Mouse (Mus musculus): Measurements from ENCODE around the gene Hist1h4i. TPM values are rescaled to one million over a fixed set of nuclear protein-coding genes. Genes with fewer than 3 reads are reported as not detected.
"Not testable (repeated sequence)": the region's sequence is repeated elsewhere in the genome, so short reads cannot be mapped to it uniquely, and the experiment has no call there.

Hist1h4i gene
- polyA plus RNA-seq (2016; fragmentation: Nextera tagmentation; extraction: Ambion mirVana): 44.1 and 49.4 TPM in 2 replicates

- H3K4me2 ChIP-seq: peak within 1 kb of the TSS; percentile 75
- peak within 1 kb of the TSS; percentile 60 for H3K4me3 ChIP-seq
- not testable (repeated sequence) for H3K9me3 ChIP-seq (replicated peaks); H3K27me3 ChIP-seq (replicated peaks); H3K36me3 ChIP-seq
- ATAC-seq: peak; percentile 53
- WGBS (ENCODE audit: insufficient replicate concordance): under 1% methylated on average over 22 of the region's 27 CpGs
- peaks cover 67% of the 10 kb centered on the region for H3K4me1 ChIP-seq
- H3K9ac ChIP-seq: peak within 1 kb of the TSS; percentile 89
- H3K27ac ChIP-seq: peak within 1 kb of the TSS; percentile 98
These were observed at the start of gene Hist1h4i for GRCm38 (mm10) chr13:22041142-22041536. Gene Hist1h4i (minus strand): TSS chr13:22041362.

DNA sequence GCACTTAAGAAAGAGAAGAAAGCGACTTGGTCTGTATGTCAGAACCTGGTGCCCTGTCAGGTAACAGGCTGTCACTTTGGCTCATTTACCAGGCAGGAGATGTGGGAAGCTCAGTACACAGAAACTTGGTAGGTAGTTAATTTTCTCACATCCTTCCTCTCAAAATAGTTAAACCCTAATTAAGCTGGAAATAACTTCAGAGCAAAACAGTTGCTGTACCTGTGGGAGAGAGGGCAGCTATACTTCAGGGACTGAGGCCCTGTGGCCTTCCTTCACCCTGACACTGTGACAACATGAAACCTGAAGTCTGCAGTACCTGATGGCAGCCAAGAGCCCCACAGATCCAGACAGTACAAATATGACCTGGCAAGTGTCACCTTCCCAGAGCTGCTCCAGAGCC lies 43.0 kb upstream of the Hist1h4i start, which contains the start of gene Vmn1r188:
Gene Vmn1r188, plus strand, starts transcription at position 301 of the 400 bp plus-strand sequence.
- H3K9me3 ChIP-seq (replicated peaks); H3K4me1 ChIP-seq; ATAC-seq; H3K9ac ChIP-seq; H3K27me3 ChIP-seq (replicated peaks); H3K36me3 ChIP-seq; H3K4me2 ChIP-seq; H3K27ac ChIP-seq; H3K4me3 ChIP-seq: not testable (repeated sequence)
- WGBS (ENCODE audit: insufficient replicate concordance): 77% methylated on average over 1 of the region's 1 CpGs

- ATAC-seq: no peak
- H3K9me3 ChIP-seq (replicated peaks): no peaks in the 10 kb centered on the region
- H3K9ac ChIP-seq: no peak overlapping the region
- no peaks in the 10 kb centered on the region for H3K36me3 ChIP-seq
- WGBS (ENCODE audit: insufficient replicate concordance): 53% methylated on average over 1 of the region's 1 CpGs
- no peaks in the 10 kb centered on the region for H3K27me3 ChIP-seq (replicated peaks)
- no peak overlapping the region for H3K4me3 ChIP-seq
- no peak overlapping the region for H3K27ac ChIP-seq
- H3K4me2 ChIP-seq: no peak overlapping the region
- H3K4me1 ChIP-seq: no peaks in the 10 kb centered on the region
These were observed 22.3 kb upstream of the Hist1h4i start for GRCm38 (mm10) chr13:22063468-22063867.

DNA sequence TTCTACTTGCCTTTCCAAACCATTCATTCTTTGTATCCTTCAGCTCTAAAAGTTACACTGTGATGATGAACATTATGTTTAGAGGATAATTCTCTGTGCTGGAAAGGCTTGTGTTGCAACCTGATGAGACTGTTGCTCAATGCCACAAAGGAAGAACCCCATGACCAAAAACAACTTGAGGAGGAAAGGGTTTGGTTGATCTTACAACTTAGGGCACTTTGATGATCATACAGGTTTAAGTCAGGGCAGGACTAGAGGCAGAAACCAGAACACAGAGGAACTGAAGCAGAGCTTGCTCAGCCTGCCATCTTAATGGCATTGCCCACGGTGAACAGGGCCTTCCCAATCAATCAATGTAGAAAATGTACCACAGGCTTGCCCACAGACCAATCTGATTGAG lies 20.3 kb upstream of the Hist1h4i start:
- Histone ChIP-seq H3K4me1 (no peaks in the 10 kb centered on the region), H3K27me3 (replicated peaks) (no peaks in the 10 kb centered on the region), H3K4me3 (no peak overlapping the region), H3K9ac (no peak overlapping the region), H3K9me3 (replicated peaks) (no peaks in the 10 kb centered on the region), H3K4me2 (no peak overlapping the region), H3K27ac (no peak overlapping the region), H3K36me3 (no peaks in the 10 kb centered on the region)
- WGBS (ENCODE audit: insufficient replicate concordance): 28% methylated on average over 1 of the region's 1 CpGs
- ATAC-seq: no peak

DNA sequence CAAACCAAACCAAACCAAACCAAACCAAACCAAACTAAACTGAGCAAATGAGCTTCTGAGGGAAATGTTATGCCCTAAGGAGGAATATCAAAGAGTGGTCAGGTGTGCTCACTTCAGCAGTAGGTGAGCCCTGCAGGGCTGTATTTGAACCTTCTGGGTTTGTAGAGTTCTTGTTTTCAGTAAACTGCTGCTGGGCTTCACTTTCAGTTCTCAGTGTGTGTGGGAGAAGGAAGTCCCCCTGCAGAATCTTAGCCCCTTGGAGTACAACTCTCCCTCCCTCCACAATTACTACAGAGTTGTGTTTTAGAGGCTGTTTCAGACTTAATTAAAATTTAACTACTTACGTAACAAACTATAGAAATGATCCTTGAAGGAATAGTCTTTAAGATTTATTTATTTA lies 12.6 kb upstream of the Hist1h4i start:
- Histone ChIP-seq H3K9ac (no peak overlapping the region), H3K27me3 (replicated peaks) (no peaks in the 10 kb centered on the region), H3K36me3 (no peaks in the 10 kb centered on the region), H3K4me3 (no peak overlapping the region), H3K27ac (no peak overlapping the region), H3K4me2 (no peak overlapping the region), H3K9me3 (replicated peaks) (no peaks in the 10 kb centered on the region), H3K4me1 (peaks cover 22% of the 10 kb centered on the region)
- WGBS (ENCODE audit: insufficient replicate concordance): 73% methylated on average over 1 of the region's 1 CpGs
- no peak for ATAC-seq

- H3K27ac ChIP-seq: peak overlapping the region; percentile 80; the same call in 1 of the 2 replicates
These were observed 10.3 kb upstream of the Hist1h4i start for GRCm38 (mm10) chr13:22051523-22051859.

GRCm38 (mm10) chr13:22050591-22051522 lies 9.7 kb upstream of the Hist1h4i start:
- peak; percentile 96 for ATAC-seq
- Histone ChIP-seq H3K4me1 (peaks cover 30% of the 10 kb centered on the region), H3K4me2 (peak overlapping the region; percentile 88), H3K4me3 (peak overlapping the region; percentile 66), H3K36me3 (no peaks in the 10 kb centered on the region), H3K9me3 (replicated peaks) (no peaks in the 10 kb centered on the region), H3K27ac (peak overlapping the region; percentile 80), H3K27me3 (replicated peaks) (no peaks in the 10 kb centered on the region), H3K9ac (peak overlapping the region; percentile 73)
- WGBS (ENCODE audit: insufficient replicate concordance): under 1% methylated on average over 52 of the region's 52 CpGs

More at GRCm38 (mm10) chr13:22051523-22051859, 10.3 kb upstream of the Hist1h4i start:
- Histone ChIP-seq H3K4me1 (peaks cover 26% of the 10 kb centered on the region), H3K4me2 (peak overlapping the region; percentile 88), H3K27me3 (replicated peaks) (no peaks in the 10 kb centered on the region), H3K36me3 (no peaks in the 10 kb centered on the region), H3K4me3 (peak overlapping the region; percentile 66), H3K9me3 (replicated peaks) (no peaks in the 10 kb centered on the region), H3K9ac (peak overlapping the region; percentile 73)
- WGBS (ENCODE audit: insufficient replicate concordance): 14% methylated on average over 5 of the region's 5 CpGs
- ATAC-seq: no peak

DNA sequence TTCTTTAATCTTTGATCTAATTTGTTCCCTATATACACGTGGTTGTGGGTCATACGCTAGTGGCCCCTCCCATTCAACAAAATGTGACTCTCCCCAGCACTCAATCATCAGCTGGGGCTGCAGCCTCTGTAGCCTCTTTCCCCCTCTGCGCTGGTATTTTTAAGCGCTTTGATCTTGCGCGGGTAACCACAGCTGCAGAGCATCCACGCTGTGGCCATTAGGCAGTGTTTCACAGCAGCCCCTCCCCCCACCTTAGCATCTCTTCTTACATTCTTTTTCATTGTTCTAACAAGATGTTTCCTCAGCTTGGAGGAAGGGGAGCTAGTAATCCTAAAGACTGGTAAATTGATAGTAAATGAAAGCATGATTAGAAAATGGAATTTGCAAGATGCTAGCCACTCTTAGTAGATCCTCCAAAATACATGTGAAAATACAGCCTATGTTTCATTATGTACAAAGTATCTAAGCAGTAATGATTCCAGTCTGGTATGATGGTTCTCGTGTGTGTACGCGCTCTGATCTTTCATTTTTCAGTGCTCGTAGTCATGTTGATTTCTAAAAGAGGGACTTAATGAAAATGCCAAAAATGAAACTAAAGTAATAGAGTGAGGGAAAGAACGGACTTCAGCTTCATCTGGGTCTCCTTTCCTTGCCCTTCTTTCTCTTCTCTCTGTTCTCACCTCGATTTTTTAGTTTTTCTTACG lies 8.7 kb upstream of the Hist1h4i start:
- no peaks in the 10 kb centered on the region for H3K36me3 ChIP-seq
- peak overlapping the region; percentile 80 for H3K27ac ChIP-seq
- peak overlapping the region; percentile 66 for H3K4me3 ChIP-seq
- H3K4me2 ChIP-seq: peak overlapping the region; percentile 88
- no peaks in the 10 kb centered on the region for H3K27me3 ChIP-seq (replicated peaks)
- H3K9me3 ChIP-seq (replicated peaks): no peaks in the 10 kb centered on the region
- 2% methylated on average over 14 of the region's 14 CpGs for WGBS (ENCODE audit: insufficient replicate concordance)
- H3K4me1 ChIP-seq: peaks cover 39% of the 10 kb centered on the region
- 0 out of 2 replicates have a peak, but pooled peaks have one; percentile 13 for ATAC-seq
- H3K9ac ChIP-seq: peak overlapping the region; percentile 73

DNA sequence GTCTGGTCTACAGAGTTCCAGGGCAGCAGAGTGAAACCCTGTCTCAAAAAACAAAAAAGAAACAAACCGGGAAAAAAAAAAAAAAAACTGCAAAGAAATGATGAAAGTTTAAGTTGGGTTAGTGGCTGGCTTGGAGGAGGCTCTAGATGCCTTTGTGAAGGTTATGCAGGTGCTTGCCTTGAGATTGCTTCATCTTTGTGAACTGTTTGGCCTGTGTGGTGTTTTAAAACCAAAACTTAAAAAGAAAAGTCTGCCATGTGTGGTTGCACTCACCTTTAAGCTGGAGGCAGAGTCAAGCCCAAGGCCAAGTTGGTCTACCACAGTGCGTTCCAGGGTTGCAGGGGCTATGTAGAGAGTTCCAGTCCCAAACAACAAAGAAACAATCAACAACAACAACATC lies 7.9 kb upstream of the Hist1h4i start:
- Histone ChIP-seq H3K4me1 (peaks cover 46% of the 10 kb centered on the region), H3K4me3 (no peak overlapping the region), H3K9me3 (replicated peaks) (no peaks in the 10 kb centered on the region), H3K27me3 (replicated peaks) (no peaks in the 10 kb centered on the region), H3K36me3 (no peaks in the 10 kb centered on the region), H3K9ac (no peak overlapping the region), H3K4me2 (peak overlapping the region; percentile 33), H3K27ac (no peak overlapping the region)
- WGBS (ENCODE audit: insufficient replicate concordance): 79% methylated on average over 2 of the region's 2 CpGs
- no peak for ATAC-seq

DNA sequence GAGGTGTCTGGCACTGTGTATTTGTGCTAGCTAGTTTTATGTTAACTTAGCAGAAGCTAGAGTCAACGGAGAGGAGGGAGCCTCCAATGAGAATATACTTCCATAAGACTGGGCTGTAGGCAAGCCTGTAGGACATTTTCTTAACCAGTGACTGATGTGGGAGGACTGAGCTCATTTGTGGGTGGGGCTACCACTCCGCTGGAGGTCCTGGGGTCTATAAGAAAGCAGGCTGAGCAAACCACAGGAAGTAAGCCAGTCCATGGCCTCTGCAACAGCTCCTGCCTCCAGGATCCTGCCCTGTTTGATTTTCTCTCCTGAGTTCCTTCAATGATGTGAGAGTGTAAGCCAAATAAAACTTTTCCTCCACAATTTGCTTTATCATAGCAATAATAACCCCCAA lies 4.1 kb upstream of the Hist1h4i start:
- WGBS (ENCODE audit: insufficient replicate concordance): 33% methylated on average over 2 of the region's 2 CpGs
- Histone ChIP-seq H3K36me3 (no peaks in the 10 kb centered on the region), H3K4me2 (peak overlapping the region; percentile 69), H3K9me3 (replicated peaks) (no peaks in the 10 kb centered on the region), H3K9ac (peak overlapping the region; percentile 72; the same call in 1 of the 2 replicates), H3K4me3 (no peak overlapping the region), H3K27ac (peak overlapping the region; percentile 96; the same call in 1 of the 2 replicates), H3K4me1 (peaks cover 42% of the 10 kb centered on the region), H3K27me3 (replicated peaks) (no peaks in the 10 kb centered on the region)
- no peak for ATAC-seq

- Histone ChIP-seq H3K9ac (peak overlapping the region; percentile 72), H3K4me1 (peaks cover 46% of the 10 kb centered on the region), H3K27ac (peak overlapping the region; percentile 96), H3K4me3 (peak overlapping the region; percentile 51), H3K27me3 (replicated peaks) (no peaks in the 10 kb centered on the region), H3K9me3 (replicated peaks) (no peaks in the 10 kb centered on the region), H3K36me3 (no peaks in the 10 kb centered on the region), H3K4me2 (peak overlapping the region; percentile 69)
- ATAC-seq: no peak
- 84% methylated on average over 6 of the region's 6 CpGs for WGBS (ENCODE audit: insufficient replicate concordance)
These were observed 3.4 kb upstream of the Hist1h4i start for GRCm38 (mm10) chr13:22044432-22045155.
